Mouse (Mus musculus): ENCODE data around the gene Ofcc1. TPM values are rescaled to one million over a fixed set of nuclear protein-coding genes. Genes with fewer than 3 reads are reported as not detected.

Ofcc1 gene
- polyA plus RNA-seq, 1 experiment: not detected

DNA sequence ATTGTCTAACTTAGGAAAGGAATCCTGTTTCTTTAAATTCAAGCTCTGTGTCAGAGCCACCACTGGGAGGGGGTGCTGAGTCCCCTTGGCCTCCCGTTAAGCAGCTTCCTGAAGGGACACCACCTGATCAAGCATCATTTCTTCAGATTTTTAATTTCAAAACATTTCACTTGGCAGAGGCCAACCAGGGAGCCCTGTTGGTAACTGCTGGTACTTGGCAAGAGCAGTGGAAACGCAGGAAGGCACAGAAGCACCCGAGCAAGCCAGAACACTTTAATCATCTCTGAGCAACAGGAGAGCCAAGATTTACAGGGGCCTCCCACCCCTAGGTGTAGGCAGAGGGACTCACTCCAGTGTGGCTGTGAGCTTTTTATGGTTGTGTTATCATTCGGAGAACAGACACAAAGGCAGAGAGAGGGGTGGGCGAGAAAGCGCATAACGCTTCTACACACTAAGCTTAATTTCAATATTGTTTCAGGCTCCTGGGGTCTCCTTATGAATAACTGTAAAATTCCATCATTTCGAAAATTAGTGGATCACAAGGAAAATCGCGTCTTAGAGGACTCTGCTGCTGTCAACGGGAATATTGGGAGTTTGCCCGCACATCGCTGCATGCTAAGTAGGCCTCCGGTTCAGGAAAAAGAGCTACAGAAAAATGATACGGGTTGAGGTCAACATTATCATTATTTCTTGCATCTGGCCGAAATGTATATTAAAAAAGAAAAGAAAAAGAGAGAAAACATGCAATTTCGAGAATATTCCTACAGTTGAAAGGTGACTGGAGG lies 324.1 kb downstream of the Ofcc1 start:
- Histone ChIP-seq H3K4me3 (ENCODE audit: control insufficient read depth, insufficient read depth, low read length) (no peak overlapping the region), H3K27me3 (ENCODE audit: control insufficient read depth, insufficient read depth, low read length) (no peaks in the 10 kb centered on the region), H3K36me3 (ENCODE audit: control insufficient read depth, insufficient read depth, low read length) (no peaks in the 10 kb centered on the region), H3K27ac (ENCODE audit: control insufficient read depth, insufficient read depth, low read length) (no peak overlapping the region), H3K4me1 (replicated peaks; ENCODE audit: control insufficient read depth, insufficient read depth, low read length) (no peaks in the 10 kb centered on the region)
- no peak for TF ChIP-seq POLR2A (IDR thresholded peaks at IDR 0.05; ENCODE audit: control insufficient read depth, extremely low read depth, insufficient read depth, low read length, poor library complexity)
- no peak for TF ChIP-seq CTCF (IDR thresholded peaks at IDR 0.05; ENCODE audit: borderline replicate concordance, control insufficient read depth, extremely low read depth, insufficient read depth, low read length, poor library complexity)
- DNase-seq: no peak
- 92% methylated on average over 17 of the region's 17 CpGs for WGBS

DNA sequence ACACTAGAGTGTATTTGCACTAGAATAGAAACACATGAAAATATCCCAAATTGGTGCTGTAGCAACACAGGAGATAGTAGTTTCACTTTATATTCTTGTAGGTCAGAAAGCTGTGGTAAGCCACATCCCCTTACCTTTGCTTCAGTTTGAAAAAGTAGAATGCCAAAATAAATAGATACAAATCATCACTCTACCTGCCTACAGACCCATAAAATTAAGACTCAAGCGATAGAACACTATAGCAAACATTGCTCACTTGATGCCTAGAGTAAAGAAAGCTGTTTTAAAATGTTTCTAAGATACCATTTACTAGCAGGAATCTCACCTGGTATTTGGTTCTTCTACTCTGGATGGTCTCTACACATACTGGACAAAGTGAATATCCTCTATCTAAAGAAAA lies 331.8 kb downstream of the Ofcc1 start:
- H3K27me3 ChIP-seq (ENCODE audit: control insufficient read depth, insufficient read depth, low read length): no peaks in the 10 kb centered on the region
- H3K36me3 ChIP-seq (ENCODE audit: control insufficient read depth, insufficient read depth, low read length): no peaks in the 10 kb centered on the region
- H3K4me3 ChIP-seq (ENCODE audit: control insufficient read depth, insufficient read depth, low read length): no peak overlapping the region
- no peak for TF ChIP-seq CTCF (IDR thresholded peaks at IDR 0.05; ENCODE audit: borderline replicate concordance, control insufficient read depth, extremely low read depth, insufficient read depth, low read length, poor library complexity)
- no peak for TF ChIP-seq POLR2A (IDR thresholded peaks at IDR 0.05; ENCODE audit: control insufficient read depth, extremely low read depth, insufficient read depth, low read length, poor library complexity)
- WGBS: 96% methylated on average over 1 of the region's 1 CpGs
- no peaks in the 10 kb centered on the region for H3K4me1 ChIP-seq (replicated peaks; ENCODE audit: control insufficient read depth, insufficient read depth, low read length)
- H3K27ac ChIP-seq (ENCODE audit: control insufficient read depth, insufficient read depth, low read length): no peak overlapping the region
- DNase-seq: no peak

DNA sequence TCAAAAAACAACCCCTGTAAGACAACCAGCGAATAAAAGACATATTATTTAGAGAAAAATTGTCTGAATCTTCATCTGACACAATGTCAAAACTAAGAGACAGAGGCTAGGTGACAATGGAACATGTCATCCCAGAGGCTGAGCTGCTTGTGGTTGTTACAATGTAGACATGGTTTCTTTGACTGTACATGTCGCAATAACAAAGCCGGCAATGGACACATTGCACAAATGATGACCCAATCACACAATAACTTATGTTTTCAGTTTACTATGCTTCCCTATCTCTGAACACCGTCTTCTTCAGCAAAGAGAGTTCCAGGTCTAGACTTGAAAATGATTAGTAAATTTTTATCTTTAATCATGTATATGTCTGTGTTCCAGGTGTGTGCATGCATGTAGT lies 332.4 kb downstream of the Ofcc1 start:
- Histone ChIP-seq H3K27ac (ENCODE audit: control insufficient read depth, insufficient read depth, low read length) (no peak overlapping the region), H3K27me3 (ENCODE audit: control insufficient read depth, insufficient read depth, low read length) (no peaks in the 10 kb centered on the region), H3K4me3 (ENCODE audit: control insufficient read depth, insufficient read depth, low read length) (no peak overlapping the region), H3K36me3 (ENCODE audit: control insufficient read depth, insufficient read depth, low read length) (no peaks in the 10 kb centered on the region), H3K4me1 (replicated peaks; ENCODE audit: control insufficient read depth, insufficient read depth, low read length) (no peaks in the 10 kb centered on the region)
- WGBS: 95% methylated on average over 4 of the region's 4 CpGs
- DNase-seq: no peak
- TF ChIP-seq POLR2A (IDR thresholded peaks at IDR 0.05; ENCODE audit: control insufficient read depth, extremely low read depth, insufficient read depth, low read length, poor library complexity): no peak
- no peak for TF ChIP-seq CTCF (IDR thresholded peaks at IDR 0.05; ENCODE audit: borderline replicate concordance, control insufficient read depth, extremely low read depth, insufficient read depth, low read length, poor library complexity)

DNA sequence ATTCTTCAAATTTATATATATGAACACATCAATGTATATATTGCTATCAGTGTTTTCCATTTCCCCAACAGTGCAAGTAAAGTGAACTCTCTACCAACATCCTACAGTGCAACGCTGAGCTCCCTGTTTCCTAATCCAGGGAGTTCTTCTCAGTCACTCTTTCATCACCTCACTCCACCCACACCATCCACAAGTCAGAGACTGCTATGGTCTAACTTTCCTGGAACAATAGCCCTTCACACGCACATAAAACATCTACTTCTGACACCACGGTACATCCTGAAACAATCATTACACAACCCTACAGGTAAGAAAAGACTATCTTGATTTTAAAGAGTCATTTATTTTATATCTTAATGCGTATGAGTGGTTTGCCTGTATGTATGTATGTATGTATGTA lies 335.4 kb downstream of the Ofcc1 start:
- H3K4me3 ChIP-seq (ENCODE audit: control insufficient read depth, insufficient read depth, low read length): no peak overlapping the region
- no peak overlapping the region for H3K27ac ChIP-seq (ENCODE audit: control insufficient read depth, insufficient read depth, low read length)
- H3K27me3 ChIP-seq (ENCODE audit: control insufficient read depth, insufficient read depth, low read length): no peaks in the 10 kb centered on the region
- TF ChIP-seq CTCF (IDR thresholded peaks at IDR 0.05; ENCODE audit: borderline replicate concordance, control insufficient read depth, extremely low read depth, insufficient read depth, low read length, poor library complexity) (no peak), POLR2A (IDR thresholded peaks at IDR 0.05; ENCODE audit: control insufficient read depth, extremely low read depth, insufficient read depth, low read length, poor library complexity) (no peak)
- WGBS: 90% methylated on average over 4 of the region's 4 CpGs
- no peaks in the 10 kb centered on the region for H3K36me3 ChIP-seq (ENCODE audit: control insufficient read depth, insufficient read depth, low read length)
- H3K4me1 ChIP-seq (replicated peaks; ENCODE audit: control insufficient read depth, insufficient read depth, low read length): no peaks in the 10 kb centered on the region
- DNase-seq: no peak

DNA sequence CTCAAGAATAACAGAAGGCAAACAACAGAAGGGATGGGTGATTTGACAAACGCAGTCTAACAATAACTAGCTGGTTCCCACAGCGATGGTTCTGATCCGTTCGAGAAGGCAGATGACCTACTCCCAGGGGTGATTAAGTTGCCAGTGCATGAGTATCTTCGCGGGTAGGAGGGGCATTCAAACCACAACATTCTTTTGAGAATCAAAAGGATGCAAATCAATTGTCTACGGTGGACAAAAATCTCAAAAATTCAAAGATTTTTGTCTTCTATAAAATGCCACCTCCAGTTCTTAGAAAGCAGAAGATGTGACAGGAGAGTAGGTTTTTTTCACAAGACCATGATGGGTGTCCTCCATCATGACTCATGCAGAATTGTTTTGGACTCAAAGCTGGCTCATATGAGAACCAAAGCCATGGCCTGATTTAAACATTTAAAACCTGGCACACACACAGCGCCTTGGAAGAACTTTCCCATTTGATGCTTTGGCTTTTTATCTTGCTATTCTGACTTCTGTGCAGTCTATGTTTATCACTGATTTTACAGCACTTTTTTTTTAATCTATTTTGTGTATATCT lies 338.0 kb downstream of the Ofcc1 start:
- Histone ChIP-seq H3K27ac (ENCODE audit: control insufficient read depth, insufficient read depth, low read length) (no peak overlapping the region), H3K27me3 (ENCODE audit: control insufficient read depth, insufficient read depth, low read length) (no peaks in the 10 kb centered on the region), H3K4me3 (ENCODE audit: control insufficient read depth, insufficient read depth, low read length) (no peak overlapping the region), H3K36me3 (ENCODE audit: control insufficient read depth, insufficient read depth, low read length) (no peaks in the 10 kb centered on the region), H3K4me1 (replicated peaks; ENCODE audit: control insufficient read depth, insufficient read depth, low read length) (no peaks in the 10 kb centered on the region)
- no peak for DNase-seq
- 92% methylated on average over 8 of the region's 8 CpGs for WGBS
- TF ChIP-seq POLR2A (IDR thresholded peaks at IDR 0.05; ENCODE audit: control insufficient read depth, extremely low read depth, insufficient read depth, low read length, poor library complexity): no peak
- no peak for TF ChIP-seq CTCF (IDR thresholded peaks at IDR 0.05; ENCODE audit: borderline replicate concordance, control insufficient read depth, extremely low read depth, insufficient read depth, low read length, poor library complexity)

DNA sequence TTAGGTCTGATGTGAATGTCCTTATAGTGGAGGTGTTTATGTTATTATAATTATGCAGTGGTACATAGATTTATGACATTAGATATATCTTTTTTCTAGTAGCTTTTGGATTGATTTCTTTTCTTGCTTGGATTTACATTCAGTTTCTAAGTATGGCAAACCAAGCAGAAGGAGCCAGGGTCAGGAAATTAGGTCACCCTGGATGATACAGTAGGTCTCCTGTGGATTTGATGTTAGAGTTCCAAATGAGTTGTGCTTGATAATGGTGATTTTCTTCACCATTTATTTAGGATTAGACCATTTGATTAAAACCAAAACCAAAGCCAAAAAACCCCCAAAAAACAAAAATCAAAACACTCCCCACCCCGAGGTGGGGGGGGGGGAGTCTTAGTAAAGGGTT lies 338.6 kb downstream of the Ofcc1 start:
- DNase-seq: no peak
- TF ChIP-seq CTCF (IDR thresholded peaks at IDR 0.05; ENCODE audit: borderline replicate concordance, control insufficient read depth, extremely low read depth, insufficient read depth, low read length, poor library complexity) (no peak), POLR2A (IDR thresholded peaks at IDR 0.05; ENCODE audit: control insufficient read depth, extremely low read depth, insufficient read depth, low read length, poor library complexity) (no peak)
- Histone ChIP-seq H3K4me3 (ENCODE audit: control insufficient read depth, insufficient read depth, low read length) (no peak overlapping the region), H3K36me3 (ENCODE audit: control insufficient read depth, insufficient read depth, low read length) (no peaks in the 10 kb centered on the region), H3K27ac (ENCODE audit: control insufficient read depth, insufficient read depth, low read length) (no peak overlapping the region), H3K27me3 (ENCODE audit: control insufficient read depth, insufficient read depth, low read length) (no peaks in the 10 kb centered on the region), H3K4me1 (replicated peaks; ENCODE audit: control insufficient read depth, insufficient read depth, low read length) (no peaks in the 10 kb centered on the region)
- 62% methylated on average over 1 of the region's 1 CpGs for WGBS
